Mouse (Mus musculus) gonadal fat pad, adult 2 months (tissue): ENCODE results near the gene Bbs12. TPM values are rescaled to one million over a fixed set of nuclear protein-coding genes. Genes with fewer than 3 reads are reported as not detected.

Experiments used
- DNase-seq: peaks from one replicate; pipeline ENCODE4 v3.0.0-alpha.2; 2012; ENCODE audit warnings: low read depth
- polyA plus RNA-seq: library from polyadenylated mRNA; depleted of rRNA; stranded (reverse); fragments of >200 nt; gene quantifications from 2 replicates; pipeline ENCODE4 v1.2.3, GENCODE M21; 2012

Gene Bbs12
- polyA plus RNA-seq, 1 experiment: 1.9 TPM

DNA sequence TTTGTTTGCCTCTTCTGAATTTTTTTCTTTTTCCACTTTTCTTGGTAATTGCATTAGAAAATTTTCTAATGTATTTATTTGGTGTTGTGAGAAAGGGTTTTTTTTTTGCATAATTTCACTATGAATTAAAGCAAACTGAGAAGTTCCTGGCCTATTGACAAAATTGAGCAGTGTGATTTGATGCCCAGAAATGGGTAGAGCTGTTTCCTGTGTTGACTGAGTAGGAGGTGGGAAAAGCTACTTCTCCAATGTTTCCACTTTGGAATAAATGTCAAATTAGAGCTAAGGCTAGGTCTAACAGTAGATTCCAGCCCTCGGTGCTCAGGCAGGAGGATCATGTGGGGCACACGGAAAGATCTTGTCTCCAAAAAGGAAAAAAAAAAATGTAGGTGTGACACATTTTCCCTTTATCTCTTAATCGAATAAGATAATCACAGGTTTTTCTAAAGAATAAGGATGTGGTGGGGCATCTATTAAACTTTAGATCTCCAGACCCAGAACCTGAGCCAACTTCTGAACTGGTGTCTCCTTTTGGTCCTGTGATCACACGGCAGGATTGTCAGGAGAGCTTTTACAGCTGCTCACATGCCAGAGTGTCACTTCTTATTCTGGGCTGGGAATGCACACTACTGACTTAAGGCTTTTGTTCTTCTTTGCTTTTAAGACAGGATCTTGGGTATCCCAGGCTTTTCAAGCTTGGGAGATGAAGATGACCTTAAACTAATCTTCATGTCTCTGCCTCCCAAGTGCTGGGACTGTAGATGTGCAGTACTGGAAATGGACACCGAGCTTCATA is 13.2 kb downstream of the Bbs12 start:
- no peak for DNase-seq

- no peak for DNase-seq
Measured at GRCm38 (mm10) chr3:37326627-37327026, 14.3 kb downstream of the Bbs12 start.

DNA sequence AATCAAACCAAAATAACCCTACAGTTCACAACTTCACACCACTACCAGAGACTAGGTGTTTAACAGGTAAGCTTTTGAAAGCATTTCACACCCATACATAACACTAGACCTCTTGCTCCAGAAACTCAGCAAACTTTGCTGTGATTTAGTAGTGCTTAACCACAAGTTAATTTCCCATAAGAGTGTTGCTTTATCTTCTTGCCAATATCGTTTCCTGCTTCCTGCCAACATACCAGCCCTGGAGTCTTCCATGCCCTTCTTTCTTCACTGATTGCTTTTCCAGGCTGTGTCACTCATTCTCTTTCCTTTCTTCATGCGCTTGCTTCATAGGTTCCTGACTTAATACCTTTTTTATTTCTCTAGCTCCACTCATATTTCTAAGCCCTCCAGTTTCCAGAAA is 16.1 kb downstream of the Bbs12 start:
- no peak for DNase-seq

- DNase-seq: no peak
Measured at GRCm38 (mm10) chr3:37329963-37330362, 17.6 kb downstream of the Bbs12 start.

- no peak for DNase-seq
Measured at GRCm38 (mm10) chr3:37331999-37332449, 19.7 kb downstream of the Bbs12 start.

DNA sequence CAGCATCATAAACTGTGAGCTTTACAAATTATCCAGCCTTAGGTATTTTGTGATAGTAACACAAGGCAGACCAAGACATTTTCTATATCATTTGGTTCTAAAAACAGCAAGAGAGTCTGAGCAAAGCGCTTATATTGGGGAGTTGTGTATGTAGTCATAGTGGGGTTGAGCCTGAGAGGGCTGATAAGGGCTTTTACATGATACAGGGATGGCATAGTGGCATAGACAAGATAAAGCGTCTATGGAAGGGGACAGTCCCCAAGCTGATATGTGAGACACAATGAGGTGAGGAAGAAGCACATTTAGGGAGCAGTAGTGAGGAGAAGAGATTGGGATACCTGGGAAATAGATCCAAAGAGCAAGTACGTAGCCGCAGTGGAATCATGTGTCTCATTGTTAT is 21.7 kb downstream of the Bbs12 start:
- DNase-seq: no peak

DNA sequence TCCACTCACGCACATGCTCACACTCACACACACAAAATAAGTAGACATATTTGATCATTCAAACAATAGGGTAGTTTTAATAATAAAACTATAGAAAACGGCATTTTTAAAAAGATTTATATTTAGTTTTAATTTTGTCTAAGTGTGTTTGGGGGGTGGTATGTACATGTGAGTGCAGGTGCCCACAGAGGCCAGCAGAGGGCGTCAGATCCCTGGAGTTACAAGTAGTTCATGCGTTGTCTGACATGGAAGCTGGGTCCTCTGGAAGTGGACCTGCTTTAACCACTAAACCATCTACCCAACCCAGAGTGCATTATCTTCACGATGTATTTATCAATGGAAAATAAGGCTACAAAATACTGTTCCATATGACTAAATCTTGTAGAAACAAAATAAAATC is 28.8 kb downstream of the Bbs12 start:
- DNase-seq: no peak

GRCm38 (mm10) chr3:37342811-37343210 is 30.5 kb downstream of the Bbs12 start:
- no peak for DNase-seq

DNA sequence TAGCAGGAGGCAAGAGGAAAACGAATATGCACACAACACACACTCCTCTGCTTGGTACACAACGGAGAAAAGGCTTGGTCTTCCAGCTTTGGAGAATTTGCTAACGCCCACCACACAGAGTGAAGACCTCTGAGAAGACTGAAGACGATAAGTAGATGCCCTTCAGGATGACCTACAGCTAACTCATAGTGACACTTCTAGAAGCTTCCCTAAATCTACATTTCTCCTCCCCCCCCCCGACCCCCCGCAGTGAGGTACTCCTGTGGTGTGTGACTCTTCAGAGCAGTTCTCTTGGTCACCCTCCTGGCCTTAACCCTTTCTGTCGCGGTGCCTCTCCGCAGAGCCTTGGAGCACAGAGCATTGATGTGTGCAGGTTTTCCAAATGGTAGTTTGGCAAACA is 35.3 kb downstream of the Bbs12 start:
- DNase-seq: no peak

DNA sequence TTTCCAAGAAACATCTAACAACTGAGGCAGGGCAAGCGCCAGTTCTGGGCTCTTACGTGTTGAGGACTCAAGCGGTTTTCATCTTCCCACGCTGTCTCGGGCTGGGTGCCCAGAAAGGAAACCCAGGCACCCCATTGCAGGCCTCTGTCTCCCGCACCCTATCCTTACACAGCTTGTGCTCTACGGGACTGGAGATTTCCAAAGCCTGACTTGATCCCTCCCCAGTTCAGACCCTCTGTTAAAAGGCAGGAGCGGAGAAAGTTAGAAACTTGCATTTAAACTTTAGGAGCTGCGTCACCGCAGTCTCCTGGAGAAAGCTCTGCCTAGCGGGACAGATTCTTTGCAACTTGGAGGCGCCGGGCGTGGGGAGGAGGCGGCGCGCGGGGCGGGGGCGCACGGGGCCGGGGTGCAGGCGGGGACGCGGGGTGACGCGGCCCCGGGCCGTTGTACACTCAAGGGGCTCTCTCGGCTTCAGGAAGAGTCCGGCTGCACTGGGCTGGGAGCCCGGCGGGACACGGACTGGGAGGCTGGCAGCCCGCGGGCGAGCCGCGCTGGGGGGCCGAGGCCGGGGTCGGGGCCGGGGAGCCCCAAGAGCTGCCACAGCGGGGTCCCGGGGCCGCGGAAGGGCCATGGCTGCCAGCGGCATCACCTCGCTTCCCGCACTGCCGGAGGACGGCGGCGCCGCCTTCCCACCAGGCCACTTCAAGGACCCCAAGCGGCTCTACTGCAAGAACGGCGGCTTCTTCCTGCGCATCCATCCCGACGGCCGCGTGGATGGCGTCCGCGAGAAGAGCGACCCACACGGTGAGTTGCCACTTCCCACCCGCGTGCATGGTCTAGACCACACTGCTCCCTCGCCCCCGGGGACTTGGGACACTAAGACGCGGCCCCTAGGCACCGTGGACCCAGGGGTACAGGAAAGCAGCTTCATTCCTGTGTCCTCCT is 36.1 kb downstream of the Bbs12 start, which contains the start of gene Fgf2:
TSS of gene Fgf2 (plus strand) at position 126 of the 945 bp plus-strand sequence.
- DNase-seq: no peak

DNA sequence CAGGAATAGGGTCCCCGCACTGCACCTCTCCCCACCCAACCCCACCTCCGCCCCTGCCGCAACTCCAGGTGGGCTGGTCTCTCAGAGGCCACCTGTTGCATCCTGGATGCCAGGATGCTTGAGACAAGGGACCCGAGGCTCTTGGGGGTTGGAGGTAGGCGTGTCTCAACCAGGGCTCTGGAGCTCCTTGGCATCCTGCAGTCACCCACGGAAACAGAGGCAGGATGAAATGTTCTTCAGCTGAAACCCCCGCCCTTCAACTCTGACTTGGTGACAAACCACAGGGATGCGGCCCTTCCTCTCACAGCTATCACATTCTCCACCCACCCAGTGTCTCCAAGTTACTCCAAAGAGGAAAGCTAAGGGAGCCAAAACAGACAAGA is 36.8 kb downstream of the Bbs12 start:
- DNase-seq: no peak

DNA sequence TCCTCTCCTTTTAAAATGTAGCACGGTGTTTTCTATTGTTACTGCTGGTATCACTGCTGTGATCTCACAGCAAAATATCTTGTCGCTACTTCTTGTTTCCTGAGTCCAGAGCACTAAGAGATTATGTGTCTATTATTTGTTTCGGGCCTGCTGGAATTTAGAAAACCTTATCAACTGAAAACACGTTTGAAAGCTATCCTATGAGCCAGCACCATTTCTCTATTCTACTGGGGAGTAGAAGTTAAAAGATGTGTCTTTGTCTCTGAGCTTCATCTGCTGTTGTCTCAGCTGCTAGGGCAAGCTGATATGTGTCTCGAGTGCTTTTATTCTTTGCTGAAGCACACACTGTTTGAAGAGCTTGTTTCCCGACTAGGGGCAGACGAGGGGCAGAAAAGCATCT is 38.0 kb downstream of the Bbs12 start:
- DNase-seq: no peak

DNA sequence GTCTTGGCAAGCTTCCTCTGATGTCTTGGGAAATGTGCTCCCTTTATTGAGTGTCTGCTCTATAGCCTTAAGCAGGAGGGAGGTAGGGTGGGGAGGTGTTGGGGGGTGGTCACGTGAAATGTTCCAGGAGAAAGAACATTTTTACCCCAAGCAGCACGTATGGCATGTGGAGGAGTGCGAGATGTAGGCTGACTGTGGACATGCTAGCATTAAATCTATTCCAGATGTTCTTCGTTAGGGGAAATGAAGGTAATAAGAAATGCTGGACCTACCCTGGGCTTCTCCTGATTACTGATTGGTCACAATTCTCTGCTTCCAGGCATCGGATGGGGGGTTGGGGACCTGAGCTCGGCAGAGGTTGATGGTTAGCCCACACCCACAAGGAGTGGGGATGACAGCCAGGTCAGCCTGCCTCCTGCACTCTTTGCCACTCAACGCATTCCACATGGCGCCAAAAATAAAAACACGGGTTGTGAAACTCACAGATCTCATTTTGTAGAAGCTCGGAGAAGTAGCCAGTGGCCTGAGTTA is 41.7 kb downstream of the Bbs12 start:
- no peak for DNase-seq

GRCm38 (mm10) chr3:37354737-37355136 is 42.4 kb downstream of the Bbs12 start:
- DNase-seq: peak; percentile 68

DNA sequence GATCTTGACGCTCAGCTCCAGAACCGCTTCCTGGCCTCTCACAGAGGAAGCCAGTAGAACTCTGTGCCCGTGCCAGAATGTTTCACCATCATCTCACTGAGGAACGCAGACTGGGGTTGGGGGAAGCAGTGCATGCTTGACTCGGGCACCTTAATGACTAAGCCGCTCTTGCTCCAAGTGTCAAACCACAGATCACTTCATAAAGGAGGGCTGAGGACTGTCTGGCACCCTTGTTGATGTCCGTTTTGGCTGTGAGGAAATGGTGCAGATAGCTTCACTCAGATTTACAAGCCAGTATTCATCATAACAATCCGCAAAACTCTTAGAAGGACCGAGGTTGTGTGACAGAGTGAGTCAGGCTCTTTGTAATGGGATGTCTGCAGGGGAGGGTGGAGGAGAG is 48.4 kb downstream of the Bbs12 start:
- DNase-seq: no peak

- no peak for DNase-seq
Measured at GRCm38 (mm10) chr3:37365144-37365543, 52.8 kb downstream of the Bbs12 start.

DNA sequence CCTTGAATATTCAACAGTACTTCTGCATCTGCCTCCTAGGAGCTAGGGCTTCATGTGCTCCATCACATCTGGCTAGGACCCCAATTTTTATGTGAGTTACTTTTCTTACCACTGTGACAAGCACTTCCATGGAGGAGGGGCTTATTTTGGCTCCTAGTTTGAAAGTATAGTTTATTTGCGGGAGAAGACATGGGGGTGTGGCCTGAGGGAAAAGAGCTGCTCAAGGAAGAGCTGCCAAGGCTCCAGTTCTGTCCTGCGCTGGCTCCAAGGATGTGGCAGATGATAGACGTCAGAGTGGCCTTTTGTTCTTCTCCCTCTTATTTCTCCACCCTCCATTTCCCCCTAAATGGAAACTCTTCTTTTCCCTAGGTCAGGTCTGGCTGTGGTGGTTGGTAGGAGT is 53.6 kb downstream of the Bbs12 start:
- no peak for DNase-seq

GRCm38 (mm10) chr3:37366381-37367053 is 54.2 kb downstream of the Bbs12 start:
- no peak for DNase-seq

- no peak for DNase-seq
Measured at GRCm38 (mm10) chr3:37370407-37370806, 58.1 kb downstream of the Bbs12 start.
